Mouse (Mus musculus) left cerebral cortex, postnatal 25 days (tissue): ENCODE results near the gene Dtnbp1. TPM values are rescaled to one million over a fixed set of nuclear protein-coding genes. Genes with fewer than 3 reads are reported as not detected.

Source experiments
- DNase-seq, 2 experiments: peaks; one replicate each; pipeline ENCODE4 v3.0.0; 2022; ENCODE audit warnings: low spot score in 2 of 2, mixed read lengths in 1 of 2
- intact Hi-C: fragments of 180-260 bp; cut with DNase I; formaldehyde crosslinking; loops from one replicate; pipeline ENCODE4 v1.15.1; 2025
- total RNA-seq, 2 experiments: library from RNA; stranded (reverse); gene quantifications; 2 replicates each; pipeline ENCODE4 v1.2.3; 2021

Dtnbp1 gene
- total RNA-seq, 2 experiments from 2014 or later: 82.4 to 89.3 TPM

- intact Hi-C loops: no loop called here
- no peak for DNase-seq
Observed at GRCm38 (mm10) chr13:44915945-44916344, 86.0 kb downstream of the Dtnbp1 start.

GRCm38 (mm10) chr13:44915382-44915781, 86.6 kb downstream of the Dtnbp1 start:
- DNase-seq: no peak
- intact Hi-C loops: no loop called here

- no peak for DNase-seq
- intact Hi-C loops: no loop called here
Observed at GRCm38 (mm10) chr13:44913560-44913959, 88.4 kb downstream of the Dtnbp1 start.

- intact Hi-C loops: no loop called here
- DNase-seq: no peak
Observed at GRCm38 (mm10) chr13:44912851-44913250, 89.1 kb downstream of the Dtnbp1 start.

- DNase-seq: no peak
Observed at GRCm38 (mm10) chr13:44908790-44909189, 93.2 kb downstream of the Dtnbp1 start.

GRCm38 (mm10) chr13:44907702-44908101, 94.2 kb downstream of the Dtnbp1 start:
- intact Hi-C loops: loop anchor here (10.0 kb wide), 1 partner anchor 1043 kb away; no protein-coding TSS in a partner anchor
- peak; percentile 88 to 97 for DNase-seq

More at GRCm38 (mm10) chr13:44908790-44909189, 93.2 kb downstream of the Dtnbp1 start:
- intact Hi-C loops: loop anchor here (10.0 kb wide), 1 partner anchor 1044 kb away; no protein-coding TSS in a partner anchor

- DNase-seq: no peak
- intact Hi-C loops: loop anchor here (10.0 kb wide), 1 partner anchor 1041 kb away; no protein-coding TSS in a partner anchor
Observed at GRCm38 (mm10) chr13:44906141-44906540, 95.8 kb downstream of the Dtnbp1 start.

- intact Hi-C loops: loop anchor here (10.0 kb wide), 1 partner anchor 1039 kb away; no protein-coding TSS in a partner anchor
- DNase-seq: no peak
Observed at GRCm38 (mm10) chr13:44904271-44904670, 97.7 kb downstream of the Dtnbp1 start.

- intact Hi-C loops: loop anchor here (10.0 kb wide), 1 partner anchor 1039 kb away; no protein-coding TSS in a partner anchor
Observed at GRCm38 (mm10) chr13:44903416-44903815, 98.5 kb downstream of the Dtnbp1 start.

GRCm38 (mm10) chr13:44902299-44902698, 99.6 kb downstream of the Dtnbp1 start:
- DNase-seq: no peak
- intact Hi-C loops: loop anchor here (10.0 kb wide), 1 partner anchor 1037 kb away; no protein-coding TSS in a partner anchor

More at GRCm38 (mm10) chr13:44903416-44903815, 98.5 kb downstream of the Dtnbp1 start:
- DNase-seq: no peak

GRCm38 (mm10) chr13:44896211-44896610, 105.7 kb downstream of the Dtnbp1 start:
- intact Hi-C loops: no loop called here
- DNase-seq: no peak

GRCm38 (mm10) chr13:44891813-44892730, 109.9 kb downstream of the Dtnbp1 start:
- no peak for DNase-seq

GRCm38 (mm10) chr13:44890612-44891011, 111.3 kb downstream of the Dtnbp1 start:
- no peak for DNase-seq
- intact Hi-C loops: no loop called here

More at GRCm38 (mm10) chr13:44891813-44892730, 109.9 kb downstream of the Dtnbp1 start:
- intact Hi-C loops: no loop called here

- DNase-seq: no peak
- intact Hi-C loops: no loop called here
Observed at GRCm38 (mm10) chr13:44886221-44886620, 115.7 kb downstream of the Dtnbp1 start.

- intact Hi-C loops: no loop called here
- DNase-seq: no peak
Observed at GRCm38 (mm10) chr13:44881001-44881400, 120.9 kb downstream of the Dtnbp1 start.

- DNase-seq: no peak
- intact Hi-C loops: no loop called here
Observed at GRCm38 (mm10) chr13:44876799-44877198, 125.1 kb downstream of the Dtnbp1 start.

Other genes starting within 250 kb of the Dtnbp1 start
- not detected for gene Gm9817, start 76.5 kb upstream of the Dtnbp1 start, total RNA-seq